Mouse (Mus musculus): Measurements from ENCODE around the gene Dgka.

GRCm38 (mm10) chr10:128746972-128747645, 2.5 kb upstream of the Dgka start:
- no peak for TF ChIP-seq POLR2A (IDR thresholded peaks at IDR 0.05; ENCODE audit: low read depth, low read length)
- no peak for TF ChIP-seq CTCF (conservative IDR thresholded peaks at IDR 0.05; ENCODE audit: insufficient read depth, insufficient read length, low read depth, low read length)
